Mouse (Mus musculus) testis, postnatal 10 days (tissue): Measurements from ENCODE around the gene Gm21173.
"Not testable (repeated sequence)": the region's sequence is repeated elsewhere in the genome, so short reads cannot be mapped to it uniquely, and the experiment has no call there.

Experiments used
- DNase-seq: peaks from one replicate; pipeline ENCODE4 v3.0.0; 2021; ENCODE audit warnings: low spot score

Gene Gm21173

DNA sequence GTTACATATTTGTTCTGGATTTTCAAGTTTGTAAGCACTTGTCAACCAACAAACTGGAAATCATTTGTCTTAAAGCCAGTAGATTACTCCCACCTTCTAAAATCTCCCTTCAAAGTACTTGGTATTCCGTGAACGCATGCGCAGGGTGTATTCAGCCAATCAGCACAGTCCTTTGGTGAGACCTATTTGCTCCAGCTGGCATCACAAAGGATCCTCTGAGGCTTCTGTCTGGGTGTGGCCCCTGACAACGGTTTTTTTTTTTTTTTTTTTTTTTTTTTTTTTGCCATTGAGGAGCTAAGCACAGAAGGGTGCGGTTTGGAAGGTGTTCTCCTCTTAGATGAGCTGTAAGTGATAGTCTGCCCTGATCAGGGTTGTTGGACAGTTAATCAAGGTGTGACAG lies at the start of gene Gm21173:
Gene Gm21173 (plus strand): TSS at position 301 of the 400 bp plus-strand sequence.
- not testable (repeated sequence) for DNase-seq
